Mouse (Mus musculus): ENCODE measurements around the gene Nxf3. TPM values are rescaled to one million over a fixed set of nuclear protein-coding genes. Genes with fewer than 3 reads are reported as not detected.

Gene Nxf3
- not detected in 2 replicates for polyA plus RNA-seq (2012; ENCODE audit: insufficient read depth, insufficient read length, low replicate concordance, missing spikeins)

DNA sequence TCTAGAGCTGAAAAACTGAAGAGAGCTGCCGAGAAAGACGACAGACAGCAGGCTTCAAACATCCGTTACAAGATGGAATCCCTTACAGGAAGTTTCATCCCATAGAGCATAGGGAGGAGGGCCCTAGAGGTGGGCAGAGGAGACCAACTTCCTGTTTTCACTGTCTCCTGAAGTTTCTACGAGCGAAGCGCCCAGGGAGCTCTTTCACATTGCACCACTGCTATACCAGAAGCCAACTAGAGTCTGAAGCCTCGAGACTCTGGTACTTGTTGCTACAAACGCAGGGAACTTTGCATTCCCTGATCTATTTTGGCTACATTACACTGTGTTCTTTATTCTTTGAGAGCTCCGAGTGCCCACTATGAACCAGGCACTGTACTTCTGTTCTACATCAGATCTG, at the start of gene Nxf3:
Gene Nxf3 (minus strand): TSS at position 101 of the 400 bp plus-strand sequence.
- H3K27ac ChIP-seq (ENCODE audit: insufficient read depth, low read depth, low read length) = no peak within 1 kb of the TSS
- no peak within 1 kb of the TSS for H3K4me3 ChIP-seq (ENCODE audit: insufficient read depth, low read depth, low read length)
- no peaks in the 10 kb centered on the region for H3K4me1 ChIP-seq (ENCODE audit: control insufficient read depth, insufficient read depth, low read length)
- WGBS = 80% methylated on average over 9 of the region's 9 CpGs
- TF ChIP-seq POLR2A (IDR thresholded peaks at IDR 0.05; ENCODE audit: insufficient read depth, low read depth, low read length) = no peak
- no peak for TF ChIP-seq CTCF (IDR thresholded peaks at IDR 0.05; ENCODE audit: insufficient read depth, low read depth, low read length)

DNA sequence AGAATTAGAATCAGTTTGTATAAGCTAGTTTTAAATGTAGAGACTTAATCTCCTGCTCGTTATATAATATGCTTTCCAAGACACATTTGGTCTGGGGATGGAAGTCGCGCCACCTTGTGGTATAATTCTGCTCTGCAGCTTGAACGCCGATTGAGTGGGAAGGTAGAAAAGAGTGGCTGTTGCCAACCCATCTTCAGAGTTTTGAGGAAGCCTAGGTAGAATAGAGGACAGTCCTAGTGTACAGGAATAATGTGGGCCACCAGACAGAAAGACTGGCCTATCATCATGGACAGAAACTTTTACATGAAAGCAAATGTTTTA, 42.6 kb upstream of the Nxf3 start:
- no peak overlapping the region for H3K4me3 ChIP-seq (ENCODE audit: insufficient read depth, low read depth, low read length)
- no peaks in the 10 kb centered on the region for H3K4me1 ChIP-seq (ENCODE audit: control insufficient read depth, insufficient read depth, low read length)
- 9% methylated on average over 5 of the region's 5 CpGs for WGBS
- TF ChIP-seq POLR2A (IDR thresholded peaks at IDR 0.05; ENCODE audit: insufficient read depth, low read depth, low read length) (no peak), CTCF (IDR thresholded peaks at IDR 0.05; ENCODE audit: insufficient read depth, low read depth, low read length) (no peak)
- H3K27ac ChIP-seq (ENCODE audit: insufficient read depth, low read depth, low read length) = no peak overlapping the region

DNA sequence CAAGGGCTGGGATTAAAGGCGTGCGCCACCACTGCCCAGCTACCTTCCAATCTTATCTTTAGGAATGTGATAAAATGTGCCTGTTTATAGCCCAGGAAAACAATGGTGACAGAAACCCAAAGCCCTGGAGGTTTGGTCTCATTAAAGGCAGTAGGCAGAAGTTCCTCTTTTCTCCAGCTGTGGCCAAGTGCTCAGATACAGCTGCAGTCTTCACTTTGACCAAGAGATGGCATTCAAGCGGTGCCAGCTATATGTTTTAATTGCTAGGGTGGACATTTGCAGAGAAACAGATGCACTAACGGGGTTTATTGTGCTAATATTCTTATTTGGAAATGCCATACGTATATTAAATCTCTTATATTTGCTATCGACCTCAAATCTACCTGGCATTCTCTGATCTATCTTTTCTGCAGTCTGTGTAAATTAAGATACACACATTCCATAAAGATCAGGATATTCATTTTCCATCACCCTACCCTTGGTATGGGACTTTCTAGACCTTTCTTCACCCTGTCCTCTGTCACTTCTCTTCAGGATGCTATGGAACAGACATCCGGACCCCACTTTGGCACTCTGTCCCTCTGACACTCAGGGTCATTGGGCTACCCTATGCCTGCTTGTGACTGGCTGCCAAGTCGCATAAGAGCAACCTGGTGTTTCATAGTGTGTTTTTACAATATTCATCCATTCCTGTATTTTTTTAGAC, 42.1 kb upstream of the Nxf3 start:
- H3K4me1 ChIP-seq (ENCODE audit: control insufficient read depth, insufficient read depth, low read length) = no peaks in the 10 kb centered on the region
- no peak for TF ChIP-seq CTCF (IDR thresholded peaks at IDR 0.05; ENCODE audit: insufficient read depth, low read depth, low read length)
- no peak for TF ChIP-seq POLR2A (IDR thresholded peaks at IDR 0.05; ENCODE audit: insufficient read depth, low read depth, low read length)
- no peak overlapping the region for H3K27ac ChIP-seq (ENCODE audit: insufficient read depth, low read depth, low read length)
- 68% methylated on average over 8 of the region's 8 CpGs for WGBS
- no peak overlapping the region for H3K4me3 ChIP-seq (ENCODE audit: insufficient read depth, low read depth, low read length)

DNA sequence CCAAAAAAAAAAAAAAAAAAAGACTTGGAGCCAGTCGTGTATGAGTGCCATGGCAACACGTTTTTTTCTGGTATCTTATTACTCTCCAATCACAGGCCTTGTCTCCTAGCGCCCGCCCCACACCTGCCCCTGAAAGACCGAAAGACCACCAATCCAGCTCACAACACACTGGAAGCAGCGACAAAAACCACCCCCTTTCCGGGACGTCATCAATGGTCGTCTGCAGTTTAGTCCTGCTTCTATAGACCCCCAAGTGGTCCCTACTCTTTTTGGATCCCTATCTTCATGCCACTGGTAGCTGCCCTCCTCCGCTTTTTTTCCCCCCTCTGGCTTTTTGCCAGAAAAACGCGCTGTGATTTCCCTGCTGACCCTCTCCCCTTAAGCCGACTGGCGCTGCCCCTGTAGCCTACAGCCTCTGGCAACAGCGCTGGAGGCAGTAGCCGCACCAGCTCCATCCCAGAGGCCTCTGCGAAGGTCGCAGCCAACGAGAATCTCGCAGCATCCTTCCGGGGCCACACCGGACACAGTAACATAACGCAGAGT, 30.4 kb upstream of the Nxf3 start:
- 11% methylated on average over 23 of the region's 23 CpGs for WGBS
- Histone ChIP-seq H3K4me3 (ENCODE audit: insufficient read depth, low read depth, low read length) (peak overlapping the region; percentile 77), H3K27ac (ENCODE audit: insufficient read depth, low read depth, low read length) (peak overlapping the region; percentile 93), H3K4me1 (ENCODE audit: control insufficient read depth, insufficient read depth, low read length) (no peaks in the 10 kb centered on the region)
- TF ChIP-seq POLR2A (IDR thresholded peaks at IDR 0.05; ENCODE audit: insufficient read depth, low read depth, low read length) = peak; percentile 46; the same call in 1 of the 2 replicates
- TF ChIP-seq CTCF (IDR thresholded peaks at IDR 0.05; ENCODE audit: insufficient read depth, low read depth, low read length) = no peak

DNA sequence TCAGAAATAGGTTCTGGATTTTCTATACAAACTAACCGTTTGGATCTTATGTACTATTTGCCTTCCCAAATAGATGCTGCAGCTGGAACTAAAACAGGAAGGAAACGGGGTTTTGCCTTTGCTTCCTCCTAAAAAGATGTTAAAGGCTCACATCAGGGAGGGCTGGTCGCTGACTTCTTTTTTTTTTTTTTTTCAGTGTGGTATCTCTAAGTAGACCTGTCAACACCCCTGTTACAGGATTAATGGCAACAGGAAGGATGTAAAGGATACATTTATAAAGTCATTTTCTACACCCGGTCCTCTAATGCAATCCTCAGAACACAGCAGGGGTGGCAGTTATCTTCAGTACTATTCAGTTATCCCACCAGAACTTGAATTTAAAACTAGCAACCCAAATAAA, 30.0 kb upstream of the Nxf3 start:
- H3K4me1 ChIP-seq (ENCODE audit: control insufficient read depth, insufficient read depth, low read length) = no peaks in the 10 kb centered on the region
- 20% methylated on average over 4 of the region's 4 CpGs for WGBS
- H3K4me3 ChIP-seq (ENCODE audit: insufficient read depth, low read depth, low read length) = no peak overlapping the region
- TF ChIP-seq CTCF (IDR thresholded peaks at IDR 0.05; ENCODE audit: insufficient read depth, low read depth, low read length) (no peak), POLR2A (IDR thresholded peaks at IDR 0.05; ENCODE audit: insufficient read depth, low read depth, low read length) (no peak)
- no peak overlapping the region for H3K27ac ChIP-seq (ENCODE audit: insufficient read depth, low read depth, low read length)

DNA sequence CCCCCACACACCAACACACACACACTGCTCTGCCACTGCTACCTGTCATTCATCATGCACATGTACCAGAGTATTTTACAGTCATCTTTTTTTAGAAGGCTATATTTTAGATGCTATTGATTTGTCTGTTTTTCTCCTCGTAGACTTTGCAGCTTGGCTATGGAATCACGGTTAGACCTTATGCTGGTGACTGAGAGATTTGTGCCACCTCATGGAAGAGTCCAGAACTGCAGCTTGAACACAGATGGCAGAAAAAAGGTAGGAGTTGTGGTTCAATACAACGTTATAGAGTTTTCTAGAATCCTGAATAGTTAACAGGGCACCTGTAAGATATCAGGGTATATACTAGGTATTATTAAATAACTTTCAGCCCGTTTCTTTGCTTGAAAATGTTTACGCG, 22.9 kb upstream of the Nxf3 start:
- H3K4me3 ChIP-seq (ENCODE audit: insufficient read depth, low read depth, low read length) = no peak overlapping the region
- H3K27ac ChIP-seq (ENCODE audit: insufficient read depth, low read depth, low read length) = no peak overlapping the region; the same call in 1 of the 2 replicates
- TF ChIP-seq POLR2A (IDR thresholded peaks at IDR 0.05; ENCODE audit: insufficient read depth, low read depth, low read length) (no peak), CTCF (IDR thresholded peaks at IDR 0.05; ENCODE audit: insufficient read depth, low read depth, low read length) (no peak)
- WGBS = 41% methylated on average over 6 of the region's 6 CpGs
- H3K4me1 ChIP-seq (ENCODE audit: control insufficient read depth, insufficient read depth, low read length) = no peaks in the 10 kb centered on the region

DNA sequence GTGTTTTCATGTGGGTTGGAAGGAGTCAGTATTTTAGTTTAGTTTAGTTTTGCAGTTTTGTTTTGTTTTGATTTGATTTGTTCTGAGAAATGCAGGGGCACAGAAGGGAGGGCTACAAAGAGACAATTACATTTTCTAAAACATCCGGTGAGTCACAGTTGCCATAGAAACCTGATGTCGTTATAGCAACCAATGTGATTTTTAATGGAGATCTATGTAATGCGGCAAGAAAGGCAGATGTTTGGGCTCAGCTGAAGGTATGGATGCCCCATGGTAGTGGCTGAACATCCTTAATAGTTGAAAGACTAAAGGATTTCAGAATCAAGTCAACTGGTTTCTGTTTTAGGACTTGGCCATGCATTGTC, 19.7 kb upstream of the Nxf3 start:
- Histone ChIP-seq H3K4me3 (ENCODE audit: insufficient read depth, low read depth, low read length) (no peak overlapping the region), H3K4me1 (ENCODE audit: control insufficient read depth, insufficient read depth, low read length) (no peaks in the 10 kb centered on the region), H3K27ac (ENCODE audit: insufficient read depth, low read depth, low read length) (no peak overlapping the region)
- 41% methylated on average over 3 of the region's 3 CpGs for WGBS
- TF ChIP-seq CTCF (IDR thresholded peaks at IDR 0.05; ENCODE audit: insufficient read depth, low read depth, low read length) (no peak), POLR2A (IDR thresholded peaks at IDR 0.05; ENCODE audit: insufficient read depth, low read depth, low read length) (no peak)

DNA sequence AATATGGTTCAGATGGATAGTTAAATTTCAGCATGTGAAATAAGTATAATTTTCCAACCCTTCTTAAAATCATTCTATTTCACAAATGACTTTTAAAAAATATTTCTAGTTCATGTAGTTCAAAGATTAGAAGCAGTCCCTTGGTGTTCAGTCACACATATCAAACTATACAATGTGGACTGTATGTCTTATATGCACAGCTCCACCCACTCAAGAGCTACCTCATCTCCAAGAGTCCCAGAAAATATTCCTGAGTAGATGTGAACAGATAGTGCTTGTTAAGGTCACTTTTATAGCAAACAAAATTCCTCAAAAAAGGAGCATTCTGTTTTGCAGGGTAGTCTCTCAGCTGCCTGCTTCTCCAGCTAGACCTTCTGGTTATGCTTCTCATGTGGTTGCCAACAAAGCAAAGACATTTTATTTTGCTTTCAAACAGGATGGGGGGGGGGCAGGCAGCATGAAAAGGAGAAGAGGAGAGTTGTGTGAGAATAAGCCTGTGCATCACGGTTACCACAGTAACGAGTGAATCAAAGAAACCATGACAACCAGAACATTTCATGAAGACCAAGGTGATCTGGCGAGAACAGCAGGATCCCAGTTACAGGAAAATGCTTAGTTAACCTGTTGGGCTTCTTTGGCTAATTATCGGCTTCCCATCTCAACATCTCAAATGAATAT, 19.1 kb upstream of the Nxf3 start:
- TF ChIP-seq CTCF (IDR thresholded peaks at IDR 0.05; ENCODE audit: insufficient read depth, low read depth, low read length) = no peak
- TF ChIP-seq POLR2A (IDR thresholded peaks at IDR 0.05; ENCODE audit: insufficient read depth, low read depth, low read length) = no peak
- no peaks in the 10 kb centered on the region for H3K4me1 ChIP-seq (ENCODE audit: control insufficient read depth, insufficient read depth, low read length)
- no peak overlapping the region for H3K27ac ChIP-seq (ENCODE audit: insufficient read depth, low read depth, low read length)
- H3K4me3 ChIP-seq (ENCODE audit: insufficient read depth, low read depth, low read length) = no peak overlapping the region
- WGBS = 32% methylated on average over 4 of the region's 4 CpGs

DNA sequence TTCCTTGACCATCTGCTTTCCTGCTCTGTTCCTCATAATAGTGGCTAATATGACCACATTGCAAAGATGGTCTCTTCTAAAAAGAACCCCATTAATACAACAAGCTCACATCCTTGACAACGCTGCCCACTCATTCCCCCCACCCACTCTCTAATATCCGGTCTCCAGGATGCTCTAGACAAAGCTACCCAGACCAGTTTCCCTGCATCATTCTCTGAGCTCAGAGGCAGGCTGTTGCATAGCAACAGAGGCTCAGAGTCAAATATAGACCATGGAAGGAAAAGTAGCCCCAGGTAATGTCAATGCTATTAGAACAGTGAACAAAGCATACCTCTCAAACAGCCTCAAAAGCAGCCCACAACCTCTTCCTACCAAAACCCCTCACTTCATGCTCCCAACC, 9.4 kb upstream of the Nxf3 start:
- TF ChIP-seq CTCF (IDR thresholded peaks at IDR 0.05; ENCODE audit: insufficient read depth, low read depth, low read length) = no peak
- TF ChIP-seq POLR2A (IDR thresholded peaks at IDR 0.05; ENCODE audit: insufficient read depth, low read depth, low read length) = no peak
- H3K27ac ChIP-seq (ENCODE audit: insufficient read depth, low read depth, low read length) = no peak overlapping the region
- WGBS = 25% methylated on average over 2 of the region's 2 CpGs
- no peak overlapping the region for H3K4me3 ChIP-seq (ENCODE audit: insufficient read depth, low read depth, low read length)
- no peaks in the 10 kb centered on the region for H3K4me1 ChIP-seq (ENCODE audit: control insufficient read depth, insufficient read depth, low read length)
